ENCODE assay signal across 15 mouse cellular contexts in genomic region chr1:128400926-128401325, GRCm38 (mm10). TPM values are rescaled to one million over a fixed set of nuclear protein-coding genes. Genes with fewer than 3 reads are reported as not detected.
DNase-seq lines count a peak whose midpoint lies in the region; ATAC-seq lines count a peak whose summit lies in the region.
"Had no signal": no experiment of that assay in that cellular context is flagged by ENCODE, and none has a peak within 500 bp of the region (broad histone marks: within the 10 kb centered on the region; RNA-seq: fewer than 3 reads in every experiment).

No protein-coding gene starts in this region.

- H3K9me3 ChIP-seq in hindbrain, embryonic 12.5 days (replicated peaks): no peaks in the 10 kb centered on the region
- no peaks in the 10 kb centered on the region for H3K9me3 ChIP-seq in heart, embryonic 12.5 days (replicated peaks)
- H3K9me3 ChIP-seq: intestine, embryonic 15.5 days; limb, embryonic 12.5 days had no signal

- H3K4me2 ChIP-seq in hindbrain, embryonic 12.5 days (replicated peaks): no peak overlapping the region
- H3K4me2 ChIP-seq in heart, embryonic 12.5 days: no peak overlapping the region
- H3K4me2 ChIP-seq: intestine, embryonic 15.5 days; limb, embryonic 12.5 days had no signal

- ATAC-seq in hindbrain, embryonic 12.5 days (ENCODE audit: low FRiP score): 0 out of 2 replicates have a peak, but pooled peaks have one; percentile 30
- ATAC-seq in heart, embryonic 12.5 days (ENCODE audit: insufficient number of reproducible peaks, low FRiP score): no peak
- ATAC-seq in granulocyte monocyte progenitor cell, adult 5-6 weeks (replicated peaks; ENCODE audit: poor library complexity, severe bottlenecking): no peak
- ATAC-seq: intestine, embryonic 15.5 days had no signal

- no peak overlapping the region for H3K9ac ChIP-seq in hindbrain, embryonic 12.5 days
- no peak overlapping the region for H3K9ac ChIP-seq in heart, embryonic 12.5 days
- H3K9ac ChIP-seq: intestine, embryonic 15.5 days; limb, embryonic 12.5 days had no signal

- H3K4me1 ChIP-seq in hindbrain, embryonic 12.5 days: peaks cover 16% of the 10 kb centered on the region
- H3K4me1 ChIP-seq in heart, embryonic 12.5 days (replicated peaks): no peaks in the 10 kb centered on the region
- H3K4me1 ChIP-seq: intestine, embryonic 15.5 days; limb, embryonic 12.5 days had no signal

- DNase-seq in retina, postnatal 1 day: peak; percentile 32
- no peak for DNase-seq in retina, embryonic 14.5 days (ENCODE audit: low spot score)
- peak; percentile 28 for DNase-seq in embryo, embryonic 10.5 days (ENCODE audit: low spot score)
- no peak for DNase-seq in urinary bladder, postnatal 25 days (ENCODE audit: low spot score)
- DNase-seq: adrenal gland, postnatal 10 days; cerebellum, postnatal 14 days; heart, adult 11 months; kidney, postnatal 14 days; lung, postnatal 4 days; right cerebral cortex, postnatal 25 days had no signal

- H3K27me3 ChIP-seq in hindbrain, embryonic 12.5 days: no peaks in the 10 kb centered on the region
- H3K27me3 ChIP-seq in heart, embryonic 12.5 days (replicated peaks): no peaks in the 10 kb centered on the region
- H3K27me3 ChIP-seq: intestine, embryonic 15.5 days; limb, embryonic 12.5 days had no signal

- no peak overlapping the region for H3K4me3 ChIP-seq in hindbrain, embryonic 12.5 days
- H3K4me3 ChIP-seq in heart, embryonic 12.5 days: no peak overlapping the region
- H3K4me3 ChIP-seq: intestine, embryonic 15.5 days; limb, embryonic 12.5 days had no signal

- WGBS in hindbrain, embryonic 12.5 days: 22% methylated on average over 2 of the region's 2 CpGs
- 82% methylated on average over 2 of the region's 2 CpGs for WGBS in heart, embryonic 12.5 days

- peak overlapping the region; percentile 62 for H3K27ac ChIP-seq in hindbrain, embryonic 12.5 days
- no peak overlapping the region for H3K27ac ChIP-seq in heart, embryonic 12.5 days (ENCODE audit: poor library complexity, severe bottlenecking)
- H3K27ac ChIP-seq: intestine, embryonic 15.5 days; limb, embryonic 12.5 days had no signal

- peaks cover 10% of the 10 kb centered on the region; the same call in 1 of the 2 replicates for H3K36me3 ChIP-seq in hindbrain, embryonic 12.5 days
- H3K36me3 ChIP-seq in heart, embryonic 12.5 days: peaks cover 50% of the 10 kb centered on the region

RNA-seq across cellular contexts. Expression of gene Dars, which starts 16.2 kb away (rescaled TPM):
- polyA plus RNA-seq in hindbrain, embryonic 12.5 days (2016; fragmentation: Nextera tagmentation; extraction: Ambion mirVana): 184 and 188 TPM in 2 replicates
- 110 and 117 TPM in 2 replicates for polyA plus RNA-seq in heart, embryonic 12.5 days (2016; fragmentation: Nextera tagmentation; extraction: Ambion mirVana)
- 170 and 189 TPM in 2 replicates for total RNA-seq in granulocyte monocyte progenitor cell, adult 5-6 weeks (2014; fragmentation: Nextera tagmentation)
- total RNA-seq in granulocyte monocyte progenitor cell, adult 5-6 weeks (2017): 304 and 334 TPM in 2 replicates

RNA-seq across cellular contexts. Expression of gene Mcm6, which starts 41.5 kb away (rescaled TPM):
- 175 and 179 TPM in 2 replicates for polyA plus RNA-seq in hindbrain, embryonic 12.5 days (2016; fragmentation: Nextera tagmentation; extraction: Ambion mirVana)
- polyA plus RNA-seq in heart, embryonic 12.5 days (2016; fragmentation: Nextera tagmentation; extraction: Ambion mirVana): 187 TPM in 2 replicates
- total RNA-seq in granulocyte monocyte progenitor cell, adult 5-6 weeks (2014; fragmentation: Nextera tagmentation): 378 and 386 TPM in 2 replicates
- 431 and 449 TPM in 2 replicates for total RNA-seq in granulocyte monocyte progenitor cell, adult 5-6 weeks (2017)

Comparison
In these comparisons a context has a peak if more than half of its experiments do, and no peak if none do; other contexts are left out.
1. DNase-seq: peak in retina, postnatal 1 day (single experiment) and embryo, embryonic 10.5 days (single experiment); none in retina, embryonic 14.5 days (single experiment) and urinary bladder, postnatal 25 days (single experiment).